Mouse (Mus musculus) hindbrain, postnatal 0 days (tissue): ENCODE results near the gene Srarp. TPM values are rescaled to one million over a fixed set of nuclear protein-coding genes. Genes with fewer than 3 reads are reported as not detected.
A peak's percentile ranks its signal among the peaks of the same experiment; 100 is the strongest.

ENCODE experiments used
- ATAC-seq: fragments of 200-750 bp; cut with Nextera tagmentation; 2 replicates; pipeline ENCODE4 v1.8.0; 2017; ENCODE audit warnings: mild to moderate bottlenecking, moderate TSS enrichment, moderate library complexity
- DNase-seq: peaks from one replicate; pipeline ENCODE4 v3.0.0-alpha.2; 2015; ENCODE audit warnings: low spot score
- H3K27ac ChIP-seq: fragments of 300-500 bp; sonication (generic); 2 replicates; pipeline ENCODE4 v1.5.1; 2014; ENCODE audit warnings: mild to moderate bottlenecking
- H3K27me3 ChIP-seq: fragments of 300-500 bp; sonication (generic); 2 replicates; pipeline ENCODE4 v1.6.1; 2014; ENCODE audit warnings: low read length, mixed read lengths; ENCODE audit not compliant: insufficient read depth
- H3K36me3 ChIP-seq: fragments of 300-500 bp; sonication (generic); 2 replicates; pipeline ENCODE4 v1.6.1; 2014; ENCODE audit warnings: low read length, mixed read lengths; ENCODE audit not compliant: insufficient read depth
- H3K4me1 ChIP-seq: fragments of 300-500 bp; sonication (generic); 2 replicates; pipeline ENCODE4 v1.6.1; 2014; ENCODE audit warnings: antibody characterized with exemption, low read length, mixed read lengths; ENCODE audit not compliant: insufficient read depth
- H3K4me2 ChIP-seq: fragments of 300-500 bp; sonication (generic); 2 replicates; pipeline ENCODE4 v1.6.1; 2014; ENCODE audit warnings: low read depth, mild to moderate bottlenecking, low read length, moderate library complexity, mixed read lengths
- H3K4me3 ChIP-seq: fragments of 300-500 bp; sonication (generic); 2 replicates; pipeline ENCODE4 v1.5.1; 2014; ENCODE audit warnings: low read length
- H3K9ac ChIP-seq: fragments of 300-500 bp; sonication (generic); replicated peaks from 2 replicates; pipeline ENCODE4 v1.6.1; 2014; ENCODE audit warnings: mild to moderate bottlenecking, low read length, moderate library complexity, mixed read lengths
- H3K9me3 ChIP-seq: fragments of 300-500 bp; sonication (generic); 2 replicates; pipeline ENCODE4 v1.6.1; 2016; ENCODE audit warnings: low read length, mixed read lengths
- CTCF ChIP-seq: IDR thresholded peaks from 2 replicates; pipeline ENCODE4 v1.5.1; 2016; ENCODE audit warnings: antibody characterized with exemption, control low read depth, low read depth
- WGBS: fragments of 180-500 bp; shearing (Covaris S2); extraction: QIAGEN DNeasy Blood & Tissue Kit; methylation state at CpG from one replicate; pipeline ENCODE4 v1.1.7; 2014; 5-methylcytosine and 5-hydroxymethylcytosine counted together
- polyA plus RNA-seq: library from polyadenylated mRNA; unstranded; fragments of >200 nt; fragmentation: Nextera tagmentation; extraction: Ambion mirVana; gene quantifications from 2 replicates; pipeline ENCODE4 v1.2.1, GENCODE M21; 2015
- total RNA-seq: library from RNA; depleted of rRNA; stranded (reverse); fragments of >200 nt; gene quantifications from 2 replicates; pipeline ENCODE4 v1.2.3, GENCODE M21; 2014

Gene Srarp
- total and polyA plus RNA-seq, 2 experiments from 2014 or later, result 0.33 to 9.9 TPM

DNA sequence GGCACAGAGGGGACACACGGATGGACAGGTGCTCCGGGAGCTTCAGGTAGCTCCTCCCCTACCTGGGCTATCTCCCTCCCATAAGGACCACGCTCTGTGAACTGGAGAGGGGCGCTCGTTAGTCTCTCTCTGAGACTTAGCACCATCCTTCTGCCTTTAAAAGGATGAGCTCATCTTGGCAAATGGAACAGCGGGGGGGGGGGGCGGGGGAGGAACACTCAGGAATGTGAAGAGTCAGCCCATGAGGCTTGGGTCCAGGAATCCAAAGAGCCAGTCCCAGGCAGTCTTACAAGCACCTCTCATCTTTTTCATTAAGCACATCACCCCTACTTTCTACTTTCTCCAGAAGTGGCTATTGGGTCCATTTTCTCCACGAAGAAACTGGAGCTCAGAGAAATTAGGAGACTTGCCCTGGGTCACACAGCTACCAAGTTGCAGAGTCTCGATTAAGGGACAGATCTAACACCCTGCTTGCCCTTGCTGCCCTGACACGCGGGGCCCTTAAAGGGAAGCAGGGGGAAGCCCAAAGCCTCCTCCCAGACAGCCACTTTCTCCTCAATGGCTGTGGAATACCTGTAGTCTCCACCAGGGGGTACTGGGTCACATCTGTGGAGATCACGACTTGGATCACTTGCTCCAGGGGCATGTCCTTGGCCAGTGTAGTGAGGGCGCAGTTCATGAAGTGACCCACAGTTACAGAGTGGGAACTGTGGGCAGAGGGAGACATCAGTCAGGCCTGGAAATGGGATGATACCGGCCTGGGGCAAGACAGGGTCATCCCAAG, 29.2 kb downstream of the Srarp start:
- Histone ChIP-seq H3K4me1 (no peaks in the 10 kb centered on the region), H3K9ac (no peak overlapping the region), H3K27ac (no peak overlapping the region), H3K4me3 (no peak overlapping the region), H3K27me3 (no peaks in the 10 kb centered on the region), H3K4me2 (no peak overlapping the region), H3K36me3 (no peaks in the 10 kb centered on the region), H3K9me3 (no peaks in the 10 kb centered on the region)
- DNase-seq (peak; percentile 40), ATAC-seq (no peak)
- TF ChIP-seq CTCF, result peak; percentile 77
- WGBS, result 55% methylated on average over 12 of the region's 14 CpGs

DNA sequence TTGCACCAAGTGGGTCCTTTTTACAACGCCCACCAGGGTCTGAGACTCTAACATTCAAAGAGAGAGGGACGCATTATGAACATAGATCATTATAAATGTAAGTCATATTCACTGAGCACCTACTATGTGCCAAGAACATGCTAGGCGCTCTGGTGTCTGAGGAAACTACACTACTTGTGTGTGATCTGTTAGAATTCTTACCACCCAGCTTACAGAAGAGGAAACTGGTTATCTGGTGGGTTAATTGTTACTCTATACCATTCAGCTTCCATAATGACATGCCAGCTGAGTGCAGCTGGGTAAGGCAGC, 30.6 kb downstream of the Srarp start:
- DNase-seq (no peak), ATAC-seq (no peak)
- Histone ChIP-seq H3K9ac (no peak overlapping the region), H3K4me2 (no peak overlapping the region), H3K27me3 (no peaks in the 10 kb centered on the region), H3K36me3 (no peaks in the 10 kb centered on the region), H3K27ac (no peak overlapping the region), H3K4me3 (no peak overlapping the region), H3K9me3 (no peaks in the 10 kb centered on the region), H3K4me1 (no peaks in the 10 kb centered on the region)
- WGBS, result 81% methylated on average over 3 of the region's 3 CpGs
- no peak for TF ChIP-seq CTCF

DNA sequence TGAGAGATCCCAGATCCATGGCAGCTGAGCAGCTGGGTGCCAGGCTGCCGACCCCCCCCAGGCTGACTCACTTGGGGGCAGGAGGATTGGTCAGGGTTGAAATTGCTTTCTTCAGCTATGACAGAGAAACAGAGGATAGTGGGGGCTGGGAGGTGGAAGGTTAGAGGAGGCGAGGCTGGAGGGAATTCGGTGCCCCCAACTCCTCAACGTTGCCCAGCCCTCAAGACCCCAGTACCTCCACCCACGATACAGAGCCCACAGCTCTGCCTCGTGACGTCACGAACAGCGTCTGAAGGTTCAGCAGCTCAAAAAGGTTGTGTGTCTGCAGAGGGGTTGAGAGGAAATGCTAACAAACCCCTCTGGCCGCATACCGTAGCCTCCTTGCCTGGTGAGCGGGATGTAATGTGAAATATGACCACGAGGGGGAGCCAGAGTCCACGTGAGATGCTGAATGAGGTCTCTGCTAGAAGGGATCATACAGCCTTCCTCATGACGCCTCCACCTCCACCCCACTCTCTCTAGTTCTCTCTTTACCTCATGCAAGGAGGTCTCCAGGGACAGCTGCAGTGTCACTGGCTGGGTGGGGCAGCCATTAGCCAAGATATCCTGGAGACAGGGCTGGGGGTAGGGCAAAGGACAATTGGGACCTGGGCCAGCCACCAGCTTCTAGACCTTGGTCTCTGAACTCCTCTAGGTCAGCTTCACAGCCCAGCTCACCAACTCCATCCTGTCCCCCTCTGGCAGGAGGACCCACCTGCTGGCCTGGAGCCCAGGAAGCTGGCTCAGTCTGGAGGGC, 31.2 kb downstream of the Srarp start:
- no peak overlapping the region for H3K27ac ChIP-seq
- no peaks in the 10 kb centered on the region for H3K9me3 ChIP-seq
- 10% methylated on average over 15 of the region's 15 CpGs for WGBS
- no peak overlapping the region for H3K4me3 ChIP-seq
- DNase-seq (peak; percentile 90), ATAC-seq (peak; percentile 86)
- no peaks in the 10 kb centered on the region for H3K36me3 ChIP-seq
- no peaks in the 10 kb centered on the region for H3K4me1 ChIP-seq
- peak overlapping the region; percentile 40; the same call in 1 of the 2 replicates for H3K4me2 ChIP-seq
- peak overlapping the region; percentile 40; the same call in 1 of the 2 replicates for H3K9ac ChIP-seq
- no peaks in the 10 kb centered on the region for H3K27me3 ChIP-seq
- peak; percentile 99 for TF ChIP-seq CTCF

DNA sequence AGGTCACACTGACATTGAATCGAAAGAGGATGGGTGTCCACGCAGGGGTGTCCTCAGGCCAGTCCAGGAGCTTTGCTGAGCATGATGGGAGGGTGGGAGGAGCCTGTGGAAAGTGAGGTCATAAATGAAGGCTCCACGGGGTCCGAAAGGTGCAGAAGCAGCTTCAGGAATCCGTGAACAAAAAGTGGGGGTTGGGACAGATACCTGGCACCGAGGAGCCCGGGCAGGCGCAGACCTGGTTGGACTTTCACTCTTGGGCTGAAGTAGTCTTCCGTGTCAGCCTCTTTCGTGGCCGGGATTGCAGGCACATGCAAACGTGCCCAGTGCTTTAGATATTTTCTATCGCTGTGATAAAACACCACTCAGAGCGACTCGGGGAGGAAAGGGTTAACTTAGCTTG, 35.7 kb downstream of the Srarp start:
- Histone ChIP-seq H3K27ac (no peak overlapping the region), H3K9ac (no peak overlapping the region), H3K4me1 (no peaks in the 10 kb centered on the region), H3K9me3 (no peaks in the 10 kb centered on the region), H3K4me3 (no peak overlapping the region), H3K27me3 (no peaks in the 10 kb centered on the region), H3K4me2 (no peak overlapping the region), H3K36me3 (no peaks in the 10 kb centered on the region)
- 87% methylated on average over 15 of the region's 15 CpGs for WGBS
- TF ChIP-seq CTCF, result no peak
- ATAC-seq (no peak), DNase-seq (no peak)

DNA sequence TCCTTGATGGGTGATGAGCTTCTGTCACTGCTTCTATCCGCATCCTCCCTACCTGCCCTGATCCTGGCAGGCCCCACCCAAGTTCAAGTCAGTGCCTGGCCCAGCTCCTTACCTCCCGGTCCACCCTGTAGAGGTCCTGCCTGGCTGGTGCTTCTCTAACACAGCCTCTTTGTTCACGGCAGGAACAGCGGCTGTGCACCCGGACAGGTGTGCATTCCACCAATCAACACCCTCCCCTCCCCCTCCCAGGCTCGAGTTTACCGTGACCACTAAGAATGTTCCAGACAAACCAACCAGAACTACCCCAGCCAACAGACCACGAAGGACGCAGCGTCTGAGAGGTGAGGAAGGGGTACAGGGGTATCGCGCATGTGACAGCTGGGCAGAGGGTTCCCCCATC, 37.4 kb downstream of the Srarp start, which contains the start of gene Clcnka:
TSS of gene Clcnka (minus strand) at position 180 of the 400 bp plus-strand sequence.
- Histone ChIP-seq H3K9ac (no peak within 1 kb of the TSS), H3K4me3 (no peak within 1 kb of the TSS), H3K27ac (no peak within 1 kb of the TSS), H3K27me3 (no peaks in the 10 kb centered on the region), H3K4me1 (no peaks in the 10 kb centered on the region), H3K9me3 (no peaks in the 10 kb centered on the region), H3K36me3 (no peaks in the 10 kb centered on the region), H3K4me2 (no peak within 1 kb of the TSS)
- TF ChIP-seq CTCF, result no peak
- DNase-seq, result no peak
- ATAC-seq, result no peak
- WGBS, result 66% methylated on average over 12 of the region's 12 CpGs

DNA sequence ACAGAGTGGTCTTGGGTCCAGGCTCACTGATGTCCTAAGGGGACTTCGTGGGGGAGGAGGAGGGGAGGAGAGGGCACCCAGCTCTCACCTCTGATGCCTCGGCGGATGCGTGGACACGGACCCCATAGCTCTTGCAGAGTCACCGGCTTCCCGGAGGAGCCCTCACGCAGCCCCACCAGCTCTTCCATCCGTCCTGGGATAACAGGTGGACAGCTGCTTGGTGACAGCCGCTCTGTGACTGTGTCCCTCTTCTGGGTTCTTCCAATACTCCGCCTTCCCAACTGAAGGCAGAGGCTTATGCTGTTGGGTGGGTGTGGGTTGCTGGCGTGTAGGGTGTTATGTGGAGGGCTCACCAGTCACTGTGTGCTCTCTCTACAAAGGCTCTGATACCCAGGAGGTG, 38.0 kb downstream of the Srarp start:
- H3K4me3 ChIP-seq, result no peak overlapping the region
- no peaks in the 10 kb centered on the region for H3K36me3 ChIP-seq
- no peaks in the 10 kb centered on the region for H3K27me3 ChIP-seq
- no peak overlapping the region for H3K9ac ChIP-seq
- ATAC-seq (no peak), DNase-seq (no peak)
- no peaks in the 10 kb centered on the region for H3K9me3 ChIP-seq
- no peak overlapping the region for H3K27ac ChIP-seq
- 69% methylated on average over 12 of the region's 12 CpGs for WGBS
- no peak overlapping the region for H3K4me2 ChIP-seq
- H3K4me1 ChIP-seq, result no peaks in the 10 kb centered on the region
- TF ChIP-seq CTCF, result no peak
